Mouse (Mus musculus) kidney, postnatal 0 days (tissue): ENCODE data around the gene H2afy2. TPM values are rescaled to one million over a fixed set of nuclear protein-coding genes. Genes with fewer than 3 reads are reported as not detected.

Source experiments
- ATAC-seq: fragments of 200-750 bp; cut with Nextera tagmentation; replicated peaks from 2 replicates; pipeline ENCODE4 v1.8.0; 2017; ENCODE audit warnings: low read depth, moderate number of reproducible peaks, moderate TSS enrichment, moderate library complexity; ENCODE audit not compliant: low FRiP score
- DNase-seq: peaks from one replicate; pipeline ENCODE4 v3.0.0-alpha.2; 2016; ENCODE audit warnings: low spot score
- H3K27ac ChIP-seq: fragments of 300-500 bp; sonication (generic); 2 replicates; pipeline ENCODE4 v1.5.1; 2014; ENCODE audit warnings: mild to moderate bottlenecking
- H3K27me3 ChIP-seq: fragments of 300-500 bp; sonication (generic); 2 replicates; pipeline ENCODE4 v1.6.1; 2014; ENCODE audit warnings: low read length, mixed read lengths; ENCODE audit not compliant: insufficient read depth
- H3K36me3 ChIP-seq: fragments of 300-500 bp; sonication (generic); 2 replicates; pipeline ENCODE4 v1.6.1; 2014; ENCODE audit warnings: low read length, mixed read lengths; ENCODE audit not compliant: insufficient read depth
- H3K4me1 ChIP-seq: fragments of 300-500 bp; sonication (generic); replicated peaks from 2 replicates; pipeline ENCODE4 v1.6.1; 2014; ENCODE audit warnings: antibody characterized with exemption, low read length, mixed read lengths; ENCODE audit not compliant: insufficient read depth
- H3K4me2 ChIP-seq: fragments of 300-500 bp; sonication (generic); 2 replicates; pipeline ENCODE4 v1.6.1; 2014; ENCODE audit warnings: mild to moderate bottlenecking, low read length, moderate library complexity, mixed read lengths
- H3K4me3 ChIP-seq: fragments of 300-500 bp; sonication (generic); replicated peaks from 2 replicates; pipeline ENCODE4 v1.5.1; 2014; ENCODE audit warnings: low read depth, low read length
- H3K9ac ChIP-seq: fragments of 300-500 bp; sonication (generic); 2 replicates; pipeline ENCODE4 v1.6.1; 2014; ENCODE audit warnings: low read depth, low read length
- H3K9me3 ChIP-seq: fragments of 300-500 bp; sonication (generic); replicated peaks from 2 replicates; pipeline ENCODE4 v1.6.1; 2016; ENCODE audit warnings: low read length, inconsistent platforms, mixed read lengths
- CTCF ChIP-seq: IDR thresholded peaks from 2 replicates; pipeline ENCODE4 v1.5.1; 2016; ENCODE audit warnings: antibody characterized with exemption, low read depth, mild to moderate bottlenecking, moderate library complexity
- WGBS: fragments of 180-500 bp; shearing (Covaris S2); extraction: QIAGEN DNeasy Blood & Tissue Kit; methylation state at CpG from one replicate; pipeline ENCODE4 v1.1.7; 2014; 5-methylcytosine and 5-hydroxymethylcytosine counted together
- polyA plus RNA-seq: library from polyadenylated mRNA; unstranded; fragments of >200 nt; fragmentation: Nextera tagmentation; extraction: Ambion mirVana; gene quantifications from 2 replicates; pipeline ENCODE4 v1.2.1, GENCODE M21; 2015

H2afy2 gene
- polyA plus RNA-seq, 1 experiment from 2014 or later: 83.0 TPM

DNA sequence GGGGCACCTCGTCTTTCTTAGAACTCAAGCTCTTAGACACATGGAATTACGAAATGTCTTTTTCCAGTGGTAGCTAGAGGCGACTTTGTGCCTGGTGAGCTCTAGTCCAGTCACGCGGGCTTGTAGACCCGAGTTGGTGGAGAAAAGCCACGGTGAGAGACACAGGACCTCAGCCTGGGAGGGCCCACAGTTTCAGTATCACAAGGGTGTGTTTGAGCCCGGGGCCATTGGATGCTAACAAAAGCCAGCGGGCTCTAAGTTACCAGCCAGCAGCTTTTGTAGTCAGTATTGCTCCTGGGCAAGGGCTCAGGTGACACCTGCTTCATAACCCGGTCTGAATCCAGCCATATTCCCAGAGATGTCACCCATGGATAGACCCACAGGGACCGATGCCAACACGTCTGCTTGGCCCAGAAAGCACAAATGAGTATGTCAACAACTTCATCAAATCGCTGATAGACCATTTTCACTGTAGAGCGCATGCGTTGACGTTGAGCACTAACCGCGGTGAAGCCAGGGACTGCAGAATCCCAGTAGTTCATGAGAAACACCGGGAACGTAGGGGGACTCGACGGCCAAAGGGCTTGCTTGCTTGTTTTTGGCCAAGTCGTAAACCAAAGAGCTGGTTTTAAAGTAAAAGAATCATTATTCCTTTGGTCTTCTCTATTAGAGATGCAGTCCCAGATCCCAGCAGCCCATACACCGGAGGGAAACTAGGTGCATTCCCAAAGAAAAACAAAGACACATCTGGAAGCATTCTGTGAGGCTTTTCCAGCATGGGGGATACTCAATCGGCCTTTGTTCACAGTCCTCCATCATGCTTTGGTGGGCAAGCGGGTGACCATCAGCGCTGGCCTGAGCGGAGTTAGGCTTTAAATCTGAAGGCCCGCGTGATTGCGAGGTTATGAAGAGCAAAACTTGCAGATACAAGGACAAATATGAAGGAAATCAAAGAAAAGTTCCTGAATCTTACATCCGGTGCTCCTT is 44.3 kb upstream of the H2afy2 start:
- H3K36me3 ChIP-seq: no peaks in the 10 kb centered on the region
- ATAC-seq (no peak), DNase-seq (no peak)
- H3K9ac ChIP-seq: no peak overlapping the region
- no peak for TF ChIP-seq CTCF
- H3K4me2 ChIP-seq: no peak overlapping the region
- H3K9me3 ChIP-seq: no peaks in the 10 kb centered on the region
- no peaks in the 10 kb centered on the region; the same call in 1 of the 2 replicates for H3K4me1 ChIP-seq
- no peak overlapping the region for H3K27ac ChIP-seq
- WGBS: 87% methylated on average over 32 of the region's 32 CpGs
- H3K4me3 ChIP-seq: no peak overlapping the region
- no peaks in the 10 kb centered on the region for H3K27me3 ChIP-seq

DNA sequence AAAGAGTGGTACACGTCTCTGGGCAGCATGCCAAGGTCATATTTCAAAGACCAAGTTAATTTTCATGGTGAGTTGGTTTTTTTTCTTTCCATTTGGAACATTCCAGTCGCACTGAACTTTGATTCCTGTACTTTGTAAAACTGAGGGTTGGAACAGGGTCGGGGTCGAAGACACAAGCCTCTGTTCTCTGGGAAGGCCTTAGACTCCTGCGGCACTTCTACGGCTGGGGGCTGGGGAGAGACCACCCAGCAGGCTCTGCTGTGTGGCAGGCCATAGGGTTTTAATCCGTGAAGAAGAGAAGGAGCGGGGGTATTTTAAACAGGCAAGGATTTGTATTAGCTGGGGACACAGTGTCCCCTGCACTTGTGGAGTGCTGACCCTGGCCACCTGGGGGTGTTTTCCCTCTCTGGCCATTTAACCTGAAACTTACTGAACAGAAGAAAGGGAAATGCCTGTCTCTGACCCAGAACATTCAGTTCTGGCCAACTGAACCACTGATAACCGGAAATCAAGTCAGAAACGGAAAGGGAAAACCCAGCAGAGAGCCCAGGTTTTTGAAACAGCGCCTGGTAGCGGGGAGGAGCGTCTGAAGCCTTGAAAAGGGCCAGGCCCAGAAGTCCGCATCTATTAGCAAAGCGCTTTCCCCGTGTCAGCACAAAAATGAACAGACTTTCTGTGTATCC is 42.9 kb upstream of the H2afy2 start:
- Histone ChIP-seq H3K9me3 (no peaks in the 10 kb centered on the region), H3K27me3 (no peaks in the 10 kb centered on the region), H3K4me2 (no peak overlapping the region), H3K27ac (peak overlapping the region; percentile 82), H3K36me3 (no peaks in the 10 kb centered on the region), H3K4me3 (no peak overlapping the region), H3K9ac (no peak overlapping the region), H3K4me1 (no peaks in the 10 kb centered on the region; the same call in 1 of the 2 replicates)
- TF ChIP-seq CTCF: peak; percentile 25; the same call in 1 of the 2 replicates
- ATAC-seq: peak; percentile 64; the same call in 1 of the 2 replicates
- WGBS: 24% methylated on average over 16 of the region's 16 CpGs
- DNase-seq: peak; percentile 85

DNA sequence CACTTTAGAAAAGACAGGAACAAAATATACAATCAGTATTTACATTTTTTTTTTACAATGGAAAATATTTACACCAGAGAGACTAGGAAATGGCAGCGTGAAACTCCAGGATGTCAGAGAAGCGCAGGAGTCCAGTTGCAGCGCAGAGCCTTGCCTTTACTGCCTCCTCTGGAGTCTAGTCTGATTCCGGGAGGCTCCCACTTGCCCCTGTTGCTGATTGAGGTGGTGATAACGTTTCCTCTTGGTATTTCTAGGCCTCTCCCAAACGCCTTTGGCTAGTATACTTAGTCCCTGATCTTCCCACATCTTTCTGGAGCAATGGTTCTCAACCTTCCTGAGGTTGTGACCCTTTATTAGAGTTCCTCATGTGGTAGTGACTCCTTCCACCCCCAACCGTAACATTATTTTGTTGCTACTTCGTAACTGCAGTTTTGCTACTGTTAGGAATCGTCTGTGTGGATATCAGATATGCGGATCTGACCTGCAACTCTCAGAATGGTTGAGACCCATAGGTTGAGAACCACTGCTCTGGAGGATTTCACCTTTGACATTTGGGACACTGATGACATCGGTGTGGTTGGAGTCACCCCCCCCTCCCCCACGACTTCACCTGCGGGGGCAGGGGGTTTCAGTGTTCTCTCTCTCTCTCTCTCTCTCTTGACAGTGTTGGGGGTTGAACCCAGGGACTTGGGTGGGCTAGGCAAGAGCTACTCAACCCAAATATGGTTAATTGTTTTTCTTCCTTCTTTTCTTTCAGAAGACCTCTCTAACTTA is 42.2 kb upstream of the H2afy2 start:
- 41% methylated on average over 13 of the region's 13 CpGs for WGBS
- H3K27me3 ChIP-seq: no peaks in the 10 kb centered on the region
- no peaks in the 10 kb centered on the region for H3K9me3 ChIP-seq
- H3K4me2 ChIP-seq: no peak overlapping the region
- no peaks in the 10 kb centered on the region; the same call in 1 of the 2 replicates for H3K4me1 ChIP-seq
- TF ChIP-seq CTCF: no peak
- H3K4me3 ChIP-seq: no peak overlapping the region
- ATAC-seq (0 out of 2 replicates have a peak, but pooled peaks have one; percentile 17), DNase-seq (no peak)
- peak overlapping the region; percentile 82 for H3K27ac ChIP-seq
- no peak overlapping the region for H3K9ac ChIP-seq
- H3K36me3 ChIP-seq: no peaks in the 10 kb centered on the region

DNA sequence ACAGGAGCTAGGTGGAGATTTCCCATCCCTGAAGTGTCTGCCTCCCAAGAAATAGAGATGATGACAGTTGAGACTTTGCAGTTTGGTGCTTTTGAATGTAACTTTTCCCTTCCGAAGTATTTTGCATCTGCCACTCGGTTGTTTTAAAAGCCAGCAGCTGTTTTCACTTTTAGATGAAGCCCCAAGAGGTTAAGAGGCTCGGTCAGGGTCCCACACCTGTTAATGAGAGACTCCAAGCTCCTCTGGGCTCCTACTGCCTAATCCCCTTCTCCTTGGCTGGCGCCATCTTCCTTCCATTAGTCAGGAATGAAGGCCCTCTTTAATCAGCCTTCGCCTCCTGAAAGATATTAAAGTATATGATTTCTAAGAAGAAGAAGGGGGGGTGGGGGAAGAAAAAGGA is 41.6 kb upstream of the H2afy2 start:
- H3K27ac ChIP-seq: no peak overlapping the region
- no peak for TF ChIP-seq CTCF
- no peak overlapping the region for H3K9ac ChIP-seq
- no peaks in the 10 kb centered on the region; the same call in 1 of the 2 replicates for H3K4me1 ChIP-seq
- H3K9me3 ChIP-seq: no peaks in the 10 kb centered on the region
- WGBS: 54% methylated on average over 5 of the region's 5 CpGs
- no peak overlapping the region for H3K4me3 ChIP-seq
- no peak overlapping the region for H3K4me2 ChIP-seq
- H3K27me3 ChIP-seq: no peaks in the 10 kb centered on the region
- DNase-seq (no peak), ATAC-seq (no peak)
- no peaks in the 10 kb centered on the region for H3K36me3 ChIP-seq

DNA sequence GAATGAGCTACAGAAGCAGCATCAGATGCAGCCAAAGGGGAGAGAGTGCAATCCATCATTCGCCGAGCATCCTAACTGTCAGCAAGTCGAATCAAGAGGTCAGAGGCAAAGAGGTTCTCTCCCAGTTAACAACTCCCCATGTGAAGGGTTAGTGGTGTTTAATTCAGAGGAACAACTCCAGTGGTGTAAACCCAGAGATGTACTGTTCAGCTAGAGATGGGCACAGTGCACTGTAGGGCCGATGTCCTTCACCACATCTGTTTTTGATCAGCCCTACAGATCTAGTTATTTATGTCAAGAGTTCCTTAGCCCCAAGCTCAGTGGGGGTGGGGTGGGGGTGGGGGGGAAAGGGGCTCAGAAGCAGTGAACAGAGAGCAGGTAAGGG is 39.8 kb upstream of the H2afy2 start:
- Histone ChIP-seq H3K4me1 (no peaks in the 10 kb centered on the region; the same call in 1 of the 2 replicates), H3K27ac (no peak overlapping the region), H3K27me3 (no peaks in the 10 kb centered on the region), H3K4me2 (no peak overlapping the region), H3K36me3 (no peaks in the 10 kb centered on the region), H3K9me3 (no peaks in the 10 kb centered on the region), H3K4me3 (no peak overlapping the region), H3K9ac (no peak overlapping the region)
- WGBS: 41% methylated on average over 4 of the region's 4 CpGs
- TF ChIP-seq CTCF: no peak
- DNase-seq: no peak
- no peak for ATAC-seq
